Mouse (Mus musculus) adrenal gland, adult 10 weeks (tissue): ENCODE measurements around the gene Dlx3. TPM values are rescaled to one million over a fixed set of nuclear protein-coding genes. Genes with fewer than 3 reads are reported as not detected.

Source experiments
- polyA plus RNA-seq: library from polyadenylated mRNA; stranded (reverse); fragments of 350-450 nt; fragmentation: Illumina TruSeq; extraction: RNeasy Lipid Tissue Mini Kit (QIAGEN cat#74804); gene quantifications from one replicate; pipeline ENCODE4 v1.2.3, GENCODE M21; 2014; ENCODE audit warnings: low read depth, low replicate concordance

The Dlx3 gene
- not detected for polyA plus RNA-seq

GRCm38 (mm10) chr11:95119990-95120632 is at the start of gene Dlx3:
TSS of gene Dlx3 (plus strand) at chr11:95120119.

GRCm38 (mm10) chr11:95076536-95077111 is 43.3 kb upstream of the Dlx3 start, which contains the start of gene Itga3:
TSS of gene Itga3 (minus strand) at chr11:95076801.

GRCm38 (mm10) chr11:95145851-95146403 is 26.0 kb downstream of the Dlx3 start, which contains the start of gene Dlx4:
TSS of gene Dlx4 (minus strand) at chr11:95146263.

Other genes starting within 250 kb of the Dlx3 start
- 7.6 TPM for gene Col1a1, start 183.9 kb upstream of the Dlx3 start, polyA plus RNA-seq
- gene Hils1, start 152.5 kb upstream of the Dlx3 start, polyA plus RNA-seq, result not detected
- not detected for gene Sgca, start 143.8 kb upstream of the Dlx3 start, polyA plus RNA-seq
- 21.6 TPM for gene Ppp1r9b, start 129.1 kb upstream of the Dlx3 start, polyA plus RNA-seq
- not detected for gene Samd14, start 110.2 kb upstream of the Dlx3 start, polyA plus RNA-seq
- 4.2 TPM for gene Pdk2, start 78.8 kb upstream of the Dlx3 start, polyA plus RNA-seq
- gene Itga3, start 43.3 kb upstream of the Dlx3 start, polyA plus RNA-seq, result 1.1 TPM
- gene Dlx4, start 26.1 kb downstream of the Dlx3 start, polyA plus RNA-seq, result not detected
- not detected for gene Tac4, start 141.4 kb downstream of the Dlx3 start, polyA plus RNA-seq
- 44.8 TPM for gene Kat7, start 190.1 kb downstream of the Dlx3 start, polyA plus RNA-seq
- gene Fam117a, start 216.9 kb downstream of the Dlx3 start, polyA plus RNA-seq, result 2.0 TPM